ENCODE assay signal across 21 mouse cellular contexts in genomic region chr2:10516516-10516915, GRCm38 (mm10).
DNase-seq lines count a peak whose midpoint lies in the region; ATAC-seq and TF ChIP-seq lines count a peak whose summit lies in the region.
"Had no signal": no experiment of that assay in that cellular context is flagged by ENCODE, and none has a peak within 500 bp of the region (broad histone marks: within the 10 kb centered on the region; RNA-seq: fewer than 3 reads in every experiment).

No protein-coding gene starts in this region.

- no peaks in the 10 kb centered on the region; the same call in 1 of the 2 replicates for H3K4me1 ChIP-seq in kidney, adult 2 months (ENCODE audit: control insufficient read depth, insufficient read depth, low read length)
- no peaks in the 10 kb centered on the region for H3K4me1 ChIP-seq in liver, embryonic 15.5 days (replicated peaks)
- no peaks in the 10 kb centered on the region for H3K4me1 ChIP-seq in liver, embryonic 12.5 days
- no peaks in the 10 kb centered on the region for H3K4me1 ChIP-seq in intestine, postnatal 0 days (replicated peaks; ENCODE audit: control insufficient read depth, insufficient read depth, low read length)
- no peaks in the 10 kb centered on the region for H3K4me1 ChIP-seq in liver, postnatal 0 days (ENCODE audit: insufficient read depth)
- H3K4me1 ChIP-seq: embryonic facial prominence, embryonic 13.5 days; forebrain, embryonic 12.5 days; heart, embryonic 12.5 days had no signal

- ATAC-seq in liver, embryonic 15.5 days (ENCODE audit: insufficient read depth): peak; percentile 65; the same call in 1 of the 2 replicates
- no peak for ATAC-seq in liver, embryonic 12.5 days
- peak; percentile 89 for ATAC-seq in intestine, postnatal 0 days
- peak; percentile 75 for ATAC-seq in liver, postnatal 0 days
- ATAC-seq: activated CD4-positive, CD25-positive, alpha-beta regulatory T cell, adult 4 months; forebrain, embryonic 16.5 days; Patski had no signal

- H3K4me3 ChIP-seq in kidney, adult 2 months (ENCODE audit: insufficient read depth, low read depth, low read length): no peak overlapping the region
- no peak overlapping the region for H3K4me3 ChIP-seq in liver, embryonic 15.5 days (replicated peaks)
- H3K4me3 ChIP-seq in liver, embryonic 12.5 days: no peak overlapping the region
- H3K4me3 ChIP-seq in intestine, postnatal 0 days (ENCODE audit: low read depth, low read length): no peak overlapping the region
- no peak overlapping the region for H3K4me3 ChIP-seq in liver, postnatal 0 days (ENCODE audit: low read depth, low read length)
- H3K4me3 ChIP-seq: embryonic facial prominence, embryonic 13.5 days; forebrain, embryonic 12.5 days; heart, embryonic 12.5 days; hindbrain, embryonic 10.5 days had no signal

- H3K9me3 ChIP-seq in liver, embryonic 15.5 days (replicated peaks): no peaks in the 10 kb centered on the region
- H3K9me3 ChIP-seq in liver, embryonic 12.5 days (replicated peaks): no peaks in the 10 kb centered on the region
- no peaks in the 10 kb centered on the region for H3K9me3 ChIP-seq in intestine, postnatal 0 days (ENCODE audit: control insufficient read depth)
- no peaks in the 10 kb centered on the region for H3K9me3 ChIP-seq in liver, postnatal 0 days (ENCODE audit: low read length)
- H3K9me3 ChIP-seq: embryonic facial prominence, embryonic 13.5 days; forebrain, embryonic 12.5 days; heart, embryonic 12.5 days; hindbrain, embryonic 10.5 days had no signal

- no peak for TF ChIP-seq EP300 in liver, postnatal 0 days (IDR thresholded peaks at IDR 0.05; ENCODE audit: low read depth)

- no peaks in the 10 kb centered on the region for H3K27me3 ChIP-seq in kidney, adult 2 months (replicated peaks; ENCODE audit: control insufficient read depth, insufficient read depth, low read length)
- no peaks in the 10 kb centered on the region for H3K27me3 ChIP-seq in liver, embryonic 15.5 days
- no peaks in the 10 kb centered on the region for H3K27me3 ChIP-seq in liver, embryonic 12.5 days (replicated peaks)
- no peaks in the 10 kb centered on the region for H3K27me3 ChIP-seq in intestine, postnatal 0 days (replicated peaks; ENCODE audit: control insufficient read depth, insufficient read depth, low read length)
- no peaks in the 10 kb centered on the region for H3K27me3 ChIP-seq in liver, postnatal 0 days (ENCODE audit: insufficient read depth, low read length)
- H3K27me3 ChIP-seq: CH12.LX; embryonic facial prominence, embryonic 13.5 days; heart, embryonic 12.5 days; Patski had no signal

- DNase-seq in kidney, adult 2 months: peak; percentile 53
- no peak for DNase-seq in kidney, postnatal 10 days
- peak; percentile 16 for DNase-seq in liver, postnatal 0 days
- DNase-seq in gastrocnemius, postnatal 25 days: no peak
- no peak for DNase-seq in frontal cortex, adult 2 months (ENCODE audit: extremely low spot score in 1 of 2, low spot score in 1 of 2)
- DNase-seq: adrenal gland, postnatal 25 days; cerebellum, adult 18-20 months; cerebellum, adult 9-11 months; cerebellum, postnatal 36 days; gastrocnemius, postnatal 14 days had no signal

- no peak overlapping the region for H3K9ac ChIP-seq in liver, embryonic 15.5 days
- H3K9ac ChIP-seq in liver, embryonic 12.5 days: no peak overlapping the region
- H3K9ac ChIP-seq in intestine, postnatal 0 days (ENCODE audit: low read depth, low read length): no peak overlapping the region
- H3K9ac ChIP-seq in liver, postnatal 0 days (replicated peaks): no peak overlapping the region
- H3K9ac ChIP-seq: embryonic facial prominence, embryonic 13.5 days; forebrain, embryonic 12.5 days; heart, embryonic 12.5 days had no signal

- no peak for TF ChIP-seq CTCF in kidney, adult 2 months (conservative IDR thresholded peaks at IDR 0.05; ENCODE audit: insufficient read depth, insufficient read length, low read depth, low read length)
- TF ChIP-seq CTCF in intestine, postnatal 0 days (IDR thresholded peaks at IDR 0.05; ENCODE audit: low read depth): no peak
- TF ChIP-seq CTCF in liver, postnatal 0 days (IDR thresholded peaks at IDR 0.05; ENCODE audit: low read depth): no peak

- 51% methylated on average over 2 of the region's 2 CpGs for WGBS in kidney, adult 2 months
- 43% methylated on average over 2 of the region's 2 CpGs for WGBS in liver, embryonic 15.5 days (ENCODE audit: insufficient replicate concordance)
- WGBS in liver, embryonic 12.5 days (ENCODE audit: insufficient replicate concordance): 59% methylated on average over 2 of the region's 2 CpGs
- WGBS in intestine, postnatal 0 days: 50% methylated on average over 2 of the region's 2 CpGs
- 49% methylated on average over 2 of the region's 2 CpGs for WGBS in liver, postnatal 0 days (ENCODE audit: insufficient replicate concordance)

- no peak overlapping the region for H3K27ac ChIP-seq in kidney, adult 2 months (ENCODE audit: insufficient read depth, low read depth, low read length)
- H3K27ac ChIP-seq in liver, embryonic 15.5 days (replicated peaks): no peak overlapping the region
- H3K27ac ChIP-seq in liver, embryonic 12.5 days: no peak overlapping the region
- H3K27ac ChIP-seq in intestine, postnatal 0 days (ENCODE audit: low read depth, low read length): no peak overlapping the region
- no peak overlapping the region for H3K27ac ChIP-seq in liver, postnatal 0 days (ENCODE audit: low read depth)
- H3K27ac ChIP-seq: embryonic facial prominence, embryonic 13.5 days; forebrain, embryonic 12.5 days; hindbrain, embryonic 10.5 days had no signal

- no peaks in the 10 kb centered on the region for H3K36me3 ChIP-seq in kidney, adult 2 months (ENCODE audit: control insufficient read depth, insufficient read depth, low read length)
- no peaks in the 10 kb centered on the region for H3K36me3 ChIP-seq in liver, embryonic 15.5 days (replicated peaks)
- H3K36me3 ChIP-seq in liver, embryonic 12.5 days: no peaks in the 10 kb centered on the region
- H3K36me3 ChIP-seq in intestine, postnatal 0 days (ENCODE audit: control insufficient read depth, insufficient read depth): no peaks in the 10 kb centered on the region
- no peaks in the 10 kb centered on the region for H3K36me3 ChIP-seq in liver, postnatal 0 days (replicated peaks; ENCODE audit: insufficient read depth, low read length)
- H3K36me3 ChIP-seq: embryonic facial prominence, embryonic 13.5 days; forebrain, embryonic 12.5 days; heart, embryonic 12.5 days; hindbrain, embryonic 10.5 days had no signal

- TF ChIP-seq POLR2A in kidney, adult 2 months (IDR thresholded peaks at IDR 0.05; ENCODE audit: low read depth, low read length): no peak

- H3K4me2 ChIP-seq in liver, embryonic 15.5 days: no peak overlapping the region
- H3K4me2 ChIP-seq in liver, embryonic 12.5 days: no peak overlapping the region
- H3K4me2 ChIP-seq in intestine, postnatal 0 days (replicated peaks; ENCODE audit: low read depth): no peak overlapping the region
- H3K4me2 ChIP-seq in liver, postnatal 0 days (ENCODE audit: low read depth, low read length): no peak overlapping the region
- H3K4me2 ChIP-seq: embryonic facial prominence, embryonic 13.5 days; forebrain, embryonic 12.5 days; heart, embryonic 12.5 days had no signal

Comparison
In these comparisons a context has a peak if more than half of its experiments do, and no peak if none do; other contexts are left out.
1. DNase-seq: peak in kidney, adult 2 months (single experiment) and liver, postnatal 0 days (single experiment); none in kidney, postnatal 10 days (single experiment), gastrocnemius, postnatal 25 days (single experiment) and frontal cortex, adult 2 months (0 of 2).